Mouse (Mus musculus) G1E (cell line): Measurements from ENCODE around the gene Fbxw11.

ENCODE experiments used
- CTCF ChIP-seq: IDR thresholded peaks from 2 replicates; pipeline ENCODE4 v1.5.1; 2012; ENCODE audit warnings: low read depth, low read length, inconsistent platforms, mixed read lengths
- TAL1 ChIP-seq: conservative IDR thresholded peaks from 2 replicates; pipeline ENCODE4 v1.6.1; 2012; ENCODE audit warnings: low read depth, low read length, inconsistent platforms, mixed read lengths

DNA sequence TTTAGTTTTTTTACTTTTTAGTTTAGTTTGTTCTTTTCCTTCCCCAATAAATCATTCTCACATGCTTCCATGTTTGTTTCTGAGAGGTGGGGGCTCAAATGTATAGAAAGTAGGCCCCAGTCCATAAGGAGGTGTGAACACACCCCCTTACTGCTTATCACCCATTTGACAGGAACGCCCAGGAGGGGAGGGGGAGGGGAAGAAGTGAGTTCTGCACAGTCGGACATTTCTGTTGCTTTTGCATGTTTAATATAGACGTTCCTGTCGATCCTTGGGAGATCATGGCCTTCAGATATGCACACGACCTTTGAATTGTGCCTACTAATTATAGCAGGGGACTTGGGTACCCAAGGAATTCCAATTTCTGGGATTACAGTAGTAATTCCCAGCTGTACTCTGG, 103.5 kb downstream of the Fbxw11 start:
- TF ChIP-seq CTCF, result no peak
- TF ChIP-seq TAL1, result no peak
